Mouse (Mus musculus): ENCODE results near the gene Enkd1. TPM values are rescaled to one million over a fixed set of nuclear protein-coding genes. Genes with fewer than 3 reads are reported as not detected.

Gene Enkd1
- polyA plus RNA-seq, 1 experiment from 2014 or later = 17.9 TPM

GRCm38 (mm10) chr8:105722861-105723260 lies 14.9 kb upstream of the Enkd1 start:
- H3K9me3 ChIP-seq (ENCODE audit: control insufficient read depth, low read length) = no peaks in the 10 kb centered on the region
- H3K4me3 ChIP-seq (ENCODE audit: low read length) = no peak overlapping the region
- 89% methylated on average over 9 of the region's 9 CpGs for WGBS
- no peak overlapping the region for H3K27ac ChIP-seq (ENCODE audit: low read depth, low read length)
- H3K9ac ChIP-seq (ENCODE audit: low read depth, low read length) = no peak overlapping the region
- no peak overlapping the region for H3K4me2 ChIP-seq (ENCODE audit: low read length)
- H3K4me1 ChIP-seq (ENCODE audit: control insufficient read depth, insufficient read depth, low read depth, low read length) = no peaks in the 10 kb centered on the region
- no peaks in the 10 kb centered on the region for H3K27me3 ChIP-seq (replicated peaks; ENCODE audit: control insufficient read depth, insufficient read depth, low read length)
- no peak for ATAC-seq
- peaks cover 24% of the 10 kb centered on the region for H3K36me3 ChIP-seq (ENCODE audit: control insufficient read depth, insufficient read depth, low read length)

- Histone ChIP-seq H3K27ac (ENCODE audit: low read depth, low read length) (no peak overlapping the region), H3K27me3 (replicated peaks; ENCODE audit: control insufficient read depth, insufficient read depth, low read length) (no peaks in the 10 kb centered on the region), H3K9ac (ENCODE audit: low read depth, low read length) (no peak overlapping the region), H3K9me3 (ENCODE audit: control insufficient read depth, low read length) (no peaks in the 10 kb centered on the region), H3K4me1 (ENCODE audit: control insufficient read depth, insufficient read depth, low read depth, low read length) (no peaks in the 10 kb centered on the region), H3K4me2 (ENCODE audit: low read length) (no peak overlapping the region), H3K4me3 (ENCODE audit: low read length) (no peak overlapping the region), H3K36me3 (ENCODE audit: control insufficient read depth, insufficient read depth, low read length) (peaks cover 20% of the 10 kb centered on the region)
- 84% methylated on average over 4 of the region's 4 CpGs for whole genome bisulfite sequencing
- no peak for ATAC-seq
These were observed 11.6 kb upstream of the Enkd1 start for GRCm38 (mm10) chr8:105719637-105720036.

- Histone ChIP-seq H3K4me3 (ENCODE audit: low read length) (no peak overlapping the region), H3K27ac (ENCODE audit: low read depth, low read length) (no peak overlapping the region), H3K9me3 (ENCODE audit: control insufficient read depth, low read length) (no peaks in the 10 kb centered on the region), H3K27me3 (replicated peaks; ENCODE audit: control insufficient read depth, insufficient read depth, low read length) (no peaks in the 10 kb centered on the region), H3K4me1 (ENCODE audit: control insufficient read depth, insufficient read depth, low read depth, low read length) (no peaks in the 10 kb centered on the region), H3K9ac (ENCODE audit: low read depth, low read length) (no peak overlapping the region), H3K36me3 (ENCODE audit: control insufficient read depth, insufficient read depth, low read length) (peaks cover 14% of the 10 kb centered on the region), H3K4me2 (ENCODE audit: low read length) (no peak overlapping the region)
- 92% methylated on average over 15 of the region's 15 CpGs for WGBS
- ATAC-seq = no peak
These were observed 8.4 kb upstream of the Enkd1 start for GRCm38 (mm10) chr8:105716302-105716945.

GRCm38 (mm10) chr8:105715042-105715441 lies 7.0 kb upstream of the Enkd1 start:
- H3K4me2 ChIP-seq (ENCODE audit: low read length) = no peak overlapping the region
- H3K4me1 ChIP-seq (ENCODE audit: control insufficient read depth, insufficient read depth, low read depth, low read length) = no peaks in the 10 kb centered on the region
- ATAC-seq = no peak
- H3K4me3 ChIP-seq (ENCODE audit: low read length) = no peak overlapping the region
- no peak overlapping the region for H3K9ac ChIP-seq (ENCODE audit: low read depth, low read length)
- 76% methylated on average over 6 of the region's 6 CpGs for WGBS
- no peak overlapping the region for H3K27ac ChIP-seq (ENCODE audit: low read depth, low read length)
- no peaks in the 10 kb centered on the region for H3K27me3 ChIP-seq (replicated peaks; ENCODE audit: control insufficient read depth, insufficient read depth, low read length)
- H3K36me3 ChIP-seq (ENCODE audit: control insufficient read depth, insufficient read depth, low read length) = peaks cover 14% of the 10 kb centered on the region
- no peaks in the 10 kb centered on the region for H3K9me3 ChIP-seq (ENCODE audit: control insufficient read depth, low read length)

GRCm38 (mm10) chr8:105714139-105714538 lies 6.1 kb upstream of the Enkd1 start:
- WGBS = 9% methylated on average over 3 of the region's 3 CpGs
- Histone ChIP-seq H3K27me3 (replicated peaks; ENCODE audit: control insufficient read depth, insufficient read depth, low read length) (no peaks in the 10 kb centered on the region), H3K27ac (ENCODE audit: low read depth, low read length) (no peak overlapping the region), H3K4me3 (ENCODE audit: low read length) (no peak overlapping the region), H3K9me3 (ENCODE audit: control insufficient read depth, low read length) (no peaks in the 10 kb centered on the region), H3K4me2 (ENCODE audit: low read length) (no peak overlapping the region), H3K4me1 (ENCODE audit: control insufficient read depth, insufficient read depth, low read depth, low read length) (no peaks in the 10 kb centered on the region), H3K36me3 (ENCODE audit: control insufficient read depth, insufficient read depth, low read length) (peaks cover 14% of the 10 kb centered on the region), H3K9ac (ENCODE audit: low read depth, low read length) (no peak overlapping the region)
- no peak for ATAC-seq

- H3K27me3 ChIP-seq (replicated peaks; ENCODE audit: control insufficient read depth, insufficient read depth, low read length) = no peaks in the 10 kb centered on the region
- no peak for ATAC-seq
- no peak overlapping the region for H3K27ac ChIP-seq (ENCODE audit: low read depth, low read length)
- 94% methylated on average over 3 of the region's 3 CpGs for WGBS
- H3K9ac ChIP-seq (ENCODE audit: low read depth, low read length) = no peak overlapping the region
- peaks cover 6% of the 10 kb centered on the region for H3K4me1 ChIP-seq (ENCODE audit: control insufficient read depth, insufficient read depth, low read depth, low read length)
- no peaks in the 10 kb centered on the region for H3K9me3 ChIP-seq (ENCODE audit: control insufficient read depth, low read length)
- H3K36me3 ChIP-seq (ENCODE audit: control insufficient read depth, insufficient read depth, low read length) = peaks cover 12% of the 10 kb centered on the region
- H3K4me3 ChIP-seq (ENCODE audit: low read length) = no peak overlapping the region
- H3K4me2 ChIP-seq (ENCODE audit: low read length) = no peak overlapping the region
These were observed 4.3 kb upstream of the Enkd1 start for GRCm38 (mm10) chr8:105712286-105712685.

- Histone ChIP-seq H3K9ac (ENCODE audit: low read depth, low read length) (no peak overlapping the region), H3K27ac (ENCODE audit: low read depth, low read length) (no peak overlapping the region), H3K9me3 (ENCODE audit: control insufficient read depth, low read length) (no peaks in the 10 kb centered on the region), H3K4me2 (ENCODE audit: low read length) (no peak overlapping the region), H3K27me3 (replicated peaks; ENCODE audit: control insufficient read depth, insufficient read depth, low read length) (no peaks in the 10 kb centered on the region), H3K4me1 (ENCODE audit: control insufficient read depth, insufficient read depth, low read depth, low read length) (peaks cover 15% of the 10 kb centered on the region), H3K36me3 (ENCODE audit: control insufficient read depth, insufficient read depth, low read length) (0 out of 2 replicates have a peak, but pooled peaks cover 1% of the 10 kb centered on the region), H3K4me3 (ENCODE audit: low read length) (no peak overlapping the region)
- ATAC-seq = no peak
- WGBS = 65% methylated on average over 14 of the region's 14 CpGs
These were observed 1.3 kb upstream of the Enkd1 start for GRCm38 (mm10) chr8:105709317-105709716.

- WGBS = 92% methylated on average over 8 of the region's 8 CpGs
These were observed 665 bp upstream of the Enkd1 start for GRCm38 (mm10) chr8:105708675-105709074.

GRCm38 (mm10) chr8:105706426-105706825 lies 1.6 kb downstream of the Enkd1 start:
- Histone ChIP-seq H3K27me3 (replicated peaks; ENCODE audit: control insufficient read depth, insufficient read depth, low read length) (no peaks in the 10 kb centered on the region), H3K36me3 (ENCODE audit: control insufficient read depth, insufficient read depth, low read length) (peaks cover 7% of the 10 kb centered on the region; the same call in 1 of the 2 replicates), H3K4me2 (ENCODE audit: low read length) (peak overlapping the region; percentile 98), H3K27ac (ENCODE audit: low read depth, low read length) (no peak overlapping the region), H3K4me1 (ENCODE audit: control insufficient read depth, insufficient read depth, low read depth, low read length) (peaks cover 26% of the 10 kb centered on the region), H3K9ac (ENCODE audit: low read depth, low read length) (no peak overlapping the region), H3K9me3 (ENCODE audit: control insufficient read depth, low read length) (no peaks in the 10 kb centered on the region), H3K4me3 (ENCODE audit: low read length) (no peak overlapping the region)
- 75% methylated on average over 12 of the region's 12 CpGs for WGBS
- ATAC-seq = no peak

More at GRCm38 (mm10) chr8:105708675-105709074, 665 bp upstream of the Enkd1 start:
- Histone ChIP-seq H3K9ac (ENCODE audit: low read depth, low read length) (no peak overlapping the region), H3K36me3 (ENCODE audit: control insufficient read depth, insufficient read depth, low read length) (0 out of 2 replicates have a peak, but pooled peaks cover 5% of the 10 kb centered on the region), H3K9me3 (ENCODE audit: control insufficient read depth, low read length) (no peaks in the 10 kb centered on the region), H3K4me2 (ENCODE audit: low read length) (no peak overlapping the region), H3K27ac (ENCODE audit: low read depth, low read length) (no peak overlapping the region), H3K4me3 (ENCODE audit: low read length) (no peak overlapping the region), H3K4me1 (ENCODE audit: control insufficient read depth, insufficient read depth, low read depth, low read length) (peaks cover 15% of the 10 kb centered on the region), H3K27me3 (replicated peaks; ENCODE audit: control insufficient read depth, insufficient read depth, low read length) (no peaks in the 10 kb centered on the region)
- ATAC-seq = no peak
